Mouse (Mus musculus) MEL (cell line): Measurements from ENCODE around the gene Olfr70. TPM values are rescaled to one million over a fixed set of nuclear protein-coding genes. Genes with fewer than 3 reads are reported as not detected.
A peak's percentile ranks its signal among the peaks of the same experiment; 100 is the strongest.

ENCODE experiments used
- DNase-seq: peaks from one replicate; pipeline ENCODE4 v3.0.0; 2011; ENCODE audit warnings: low read depth, low spot score
- H3K27ac ChIP-seq: 2 replicates; pipeline ENCODE4 v1.5.1; 2012; ENCODE audit warnings: low read depth, mild to moderate bottlenecking, control low read depth, low read length, moderate library complexity; ENCODE audit not compliant: control insufficient read depth
- H3K27me3 ChIP-seq, 2 experiments: fragments of 150-350 bp in 1 of 2; sonication (generic) in 1 of 2; 2 replicates each; pipeline ENCODE4 v1.6.1; 2012; ENCODE audit warnings: low read length in 2 of 2, mild to moderate bottlenecking in 2 of 2, improper control_type of control experiment in 1 of 2, moderate library complexity in 1 of 2; ENCODE audit not compliant: insufficient read depth in 2 of 2, control insufficient read depth in 1 of 2
- H3K36me3 ChIP-seq, 2 experiments: 2 replicates each; pipeline ENCODE4 v1.6.1; 2012 to 2014; ENCODE audit warnings: low read length in 2 of 2, improper control_type of control experiment in 1 of 2, inconsistent platforms in 1 of 2, mild to moderate bottlenecking in 1 of 2; ENCODE audit not compliant: insufficient read depth in 2 of 2, control insufficient read depth in 1 of 2
- H3K4me1 ChIP-seq, 2 experiments: fragments of 150-350 bp in 1 of 2; sonication (generic) in 1 of 2; 2 replicates each; pipeline ENCODE4 v1.6.1; 2012; ENCODE audit warnings: low read length in 2 of 2, improper control_type of control experiment in 1 of 2, mild to moderate bottlenecking in 1 of 2; ENCODE audit not compliant: insufficient read depth in 2 of 2, control insufficient read depth in 1 of 2
- H3K4me3 ChIP-seq, 2 experiments: fragments of 150-350 bp in 1 of 2; sonication (generic) in 1 of 2; 2 replicates each; pipeline ENCODE4 v1.5.1; 2012; ENCODE audit warnings: low read depth in 2 of 2, low read length in 2 of 2, mild to moderate bottlenecking in 2 of 2, moderate library complexity in 2 of 2, control low read depth in 1 of 2, improper control_type of control experiment in 1 of 2; ENCODE audit not compliant: control insufficient read depth in 1 of 2, insufficient read depth in 1 of 2
- H3K79me2 ChIP-seq: 2 replicates; pipeline ENCODE4 v1.6.1; 2012; ENCODE audit warnings: mild to moderate bottlenecking, low read length, moderate library complexity; ENCODE audit not compliant: control insufficient read depth, poor library complexity, insufficient read depth
- H3K9ac ChIP-seq: 2 replicates; pipeline ENCODE4 v1.6.1; 2012; ENCODE audit warnings: low read depth, mild to moderate bottlenecking, control low read depth, low read length, moderate library complexity; ENCODE audit not compliant: control insufficient read depth, poor library complexity, severe bottlenecking
- H3K9me3 ChIP-seq: fragments of 150-350 bp; sonication (generic); replicated peaks from 2 replicates; pipeline ENCODE4 v1.6.1; 2012; ENCODE audit warnings: mild to moderate bottlenecking, low read length, improper control_type of control experiment, moderate library complexity; ENCODE audit not compliant: insufficient read depth
- CHD2 ChIP-seq: IDR thresholded peaks from 2 replicates; pipeline ENCODE4 v1.6.1; 2011; ENCODE audit warnings: low read length, improper control_type of control experiment
- CTCF ChIP-seq, 3 experiments: IDR thresholded peaks in 2 of 3; conservative IDR thresholded peaks in 1 of 3; 2 replicates each; pipeline ENCODE4 v1.5.1; 2011 to 2012; ENCODE audit warnings: low read length in 3 of 3, low read depth in 2 of 3, mild to moderate bottlenecking in 2 of 3, improper control_type of control experiment in 1 of 3, inconsistent platforms in 1 of 3, mixed read lengths in 1 of 3, moderate library complexity in 1 of 3; ENCODE audit not compliant: control insufficient read depth in 1 of 3, insufficient read depth in 1 of 3, poor library complexity in 1 of 3, severe bottlenecking in 1 of 3
- GABPA ChIP-seq: IDR thresholded peaks from 2 replicates; pipeline ENCODE4 v1.6.1; 2012; ENCODE audit warnings: low read depth, mild to moderate bottlenecking, inconsistent platforms, low read length, improper control_type of control experiment, moderate library complexity
- GATA1 ChIP-seq: IDR thresholded peaks from 2 replicates; pipeline ENCODE4 v1.6.1; 2011; ENCODE audit warnings: low read depth, low read length, improper control_type of control experiment
- MAZ ChIP-seq: IDR thresholded peaks from 2 replicates; pipeline ENCODE4 v1.6.1; 2012; ENCODE audit warnings: low read depth, mild to moderate bottlenecking, inconsistent platforms, low read length, improper control_type of control experiment
- MXI1 ChIP-seq: IDR thresholded peaks from 2 replicates; pipeline ENCODE4 v1.6.1; 2011; ENCODE audit warnings: mild to moderate bottlenecking, low read depth, low read length, improper control_type of control experiment
- MYB ChIP-seq: IDR thresholded peaks from 2 replicates; pipeline ENCODE4 v1.6.1; 2011; ENCODE audit warnings: mild to moderate bottlenecking, low read depth, low read length, improper control_type of control experiment
- RAD21 ChIP-seq: IDR thresholded peaks from 2 replicates; pipeline ENCODE4 v1.6.1; 2011; ENCODE audit warnings: mild to moderate bottlenecking, low read depth, low read length, improper control_type of control experiment
- SMC3 ChIP-seq: IDR thresholded peaks from 2 replicates; pipeline ENCODE4 v1.6.1; 2011; ENCODE audit warnings: low read depth, low read length, improper control_type of control experiment
- UBTF ChIP-seq: IDR thresholded peaks from 2 replicates; pipeline ENCODE4 v1.6.1; 2012; ENCODE audit warnings: low read depth, mild to moderate bottlenecking, inconsistent platforms, low read length, improper control_type of control experiment, moderate library complexity, borderline replicate concordance; ENCODE audit not compliant: insufficient read depth
- polyA plus RNA-seq, 2 experiments: library from polyadenylated mRNA; stranded (reverse) in 1 of 2; unstranded in 1 of 2; fragments of >175 nt in 1 of 2; fragments of >200 nt in 1 of 2; gene quantifications; 2 replicates each; pipeline versions ENCODE4 v1.2.1 to v1.2.4; 2012; ENCODE audit warnings: low replicate concordance in 2 of 2, low read depth in 1 of 2; ENCODE audit not compliant: insufficient read length in 2 of 2, insufficient read depth in 1 of 2, missing spikeins in 1 of 2
- total RNA-seq: library from RNA; depleted of rRNA; stranded (reverse); fragments of 300-350 nt; gene quantifications from 2 replicates; pipeline ENCODE4 v1.2.3, GENCODE M21; 2012; rRNA removed

The Olfr70 gene
- total and polyA plus RNA-seq, 3 experiments, result not detected

GRCm38 (mm10) chr4:43653161-43654015 lies 47.2 kb downstream of the Olfr70 start, which contains the start of gene Spag8 (continued):
- TF ChIP-seq SMC3 (no peak), CHD2 (no peak), MAZ (no peak; the same call in 1 of the 2 replicates), MXI1 (peak; percentile 80), GATA1 (peak; percentile 52; the same call in 1 of the 2 replicates)

- Histone ChIP-seq H3K9me3 (no peaks in the 10 kb centered on the region), H3K27ac (no peak overlapping the region), H3K79me2 (peaks cover 3% of the 10 kb centered on the region; the same call in 1 of the 2 replicates), H3K27me3 (no peaks in the 10 kb centered on the region), H3K4me3 (peak overlapping the region in 1 of 2 experiments; percentile 77; a peak in 3 of 4 replicates), H3K4me1 (peaks cover 0 to 8% of the 10 kb centered on the region in 2 experiments; a peak in 1 of 4 replicates)
- TF ChIP-seq GABPA (no peak), MYB (no peak)
- TF ChIP-seq, all 39 proteins: peak for 0
- DNase-seq, result no peak
- Histone ChIP-seq H3K36me3 (peaks cover 0 to 8% of the 10 kb centered on the region in 2 experiments; a peak in 2 of 4 replicates), H3K9ac (no peak overlapping the region; the same call in 1 of the 2 replicates)
Measured at GRCm38 (mm10) chr4:43652726-43653125, 47.9 kb downstream of the Olfr70 start.

- peak; percentile 39 for DNase-seq
- Histone ChIP-seq H3K4me1 (peaks cover 0 to 2% of the 10 kb centered on the region in 2 experiments; a peak in 1 of 4 replicates), H3K36me3 (peaks cover 0 to 6% of the 10 kb centered on the region in 2 experiments; a peak in 2 of 4 replicates), H3K9me3 (no peaks in the 10 kb centered on the region), H3K4me3 (no peak overlapping the region), H3K27ac (no peak overlapping the region), H3K27me3 (no peaks in the 10 kb centered on the region), H3K79me2 (no peaks in the 10 kb centered on the region), H3K9ac (no peak overlapping the region)
- TF ChIP-seq CTCF (IDR thresholded peaks at IDR 0.05 in 2 of 3, conservative IDR thresholded peaks at IDR 0.05 in 1 of 3; ENCODE audit: control insufficient read depth in 1 of 3, insufficient read depth in 1 of 3, low read depth in 2 of 3, low read length in 3 of 3, poor library complexity in 1 of 3, severe bottlenecking in 1 of 3), result peak; percentile 45 to 54 (median 50)
- TF ChIP-seq UBTF, result no peak
- TF ChIP-seq RAD21, result peak; percentile 10
- peak; percentile 31 for TF ChIP-seq SMC3
Measured at GRCm38 (mm10) chr4:43649783-43650182, 50.8 kb downstream of the Olfr70 start.

Other genes starting within 250 kb of the Olfr70 start
- gene Cd72, start 246.2 kb downstream of the Olfr70 start, total RNA-seq, result 0.52 and 1.3 TPM in 2 replicates
- gene Cd72, start 246.2 kb downstream of the Olfr70 start, polyA plus RNA-seq, result 1 to 10 TPM in 1 of 2 experiments, not detected in 1; 2.4 TPM
- 0.08 TPM in 1 of 2 replicates, not detected in the other for gene Sit1, start 217.1 kb downstream of the Olfr70 start, total RNA-seq
- gene Sit1, start 217.1 kb downstream of the Olfr70 start, polyA plus RNA-seq, result under 1 TPM in 1 of 2 experiments, not detected in 1; 0.06 TPM
- gene Ccdc107, start 207.9 kb downstream of the Olfr70 start, total RNA-seq, result 32.9 and 44.3 TPM in 2 replicates
- gene Ccdc107, start 207.9 kb downstream of the Olfr70 start, polyA plus RNA-seq, result 10 to 100 TPM in 1 of 2 experiments, not detected in 1; 56.7 TPM
- 26.3 and 26.5 TPM in 2 replicates for gene Arhgef39, start 201.1 kb downstream of the Olfr70 start, total RNA-seq
- gene Arhgef39, start 201.1 kb downstream of the Olfr70 start, polyA plus RNA-seq, result 10 to 100 TPM in 1 of 2 experiments, not detected in 1; 56.7 TPM
- gene Car9, start 193.8 kb downstream of the Olfr70 start, total RNA-seq, result 0.77 and 1.2 TPM in 2 replicates
- 1 to 10 TPM in 1 of 2 experiments, not detected in 1; 3.3 TPM for gene Car9, start 193.8 kb downstream of the Olfr70 start, polyA plus RNA-seq
- gene Tpm2, start 177.0 kb downstream of the Olfr70 start, total RNA-seq, result 0.08 TPM in 1 of 2 replicates, not detected in the other
- not detected for gene Tpm2, start 177.0 kb downstream of the Olfr70 start, polyA plus RNA-seq
- gene Creb3, start 138.5 kb downstream of the Olfr70 start, total RNA-seq, result 14.9 and 17.1 TPM in 2 replicates
- 10 to 100 TPM in 1 of 2 experiments, not detected in 1; 21.3 TPM for gene Creb3, start 138.5 kb downstream of the Olfr70 start, polyA plus RNA-seq
- 106 and 112 TPM in 2 replicates for gene Tln1, start 138.1 kb downstream of the Olfr70 start, total RNA-seq
- gene Tln1, start 138.1 kb downstream of the Olfr70 start, polyA plus RNA-seq, result 100 to 1,000 TPM in 1 of 2 experiments, 10 to 100 TPM in 1; 22.9 to 146 TPM
- 14.3 and 17.1 TPM in 2 replicates for gene Rgp1, start 122.1 kb downstream of the Olfr70 start, total RNA-seq
- 10 to 100 TPM in 1 of 2 experiments, not detected in 1; 47.6 TPM for gene Rgp1, start 122.1 kb downstream of the Olfr70 start, polyA plus RNA-seq
- gene Gba2, start 121.9 kb downstream of the Olfr70 start, total RNA-seq, result 5.7 and 6.2 TPM in 2 replicates
- gene Gba2, start 121.9 kb downstream of the Olfr70 start, polyA plus RNA-seq, result 10 to 100 TPM in 1 of 2 experiments, not detected in 1; 24.9 TPM
- gene Msmp, start 116.3 kb downstream of the Olfr70 start, total RNA-seq, result 0.73 and 1.0 TPM in 2 replicates
- gene Msmp, start 116.3 kb downstream of the Olfr70 start, polyA plus RNA-seq, result 1 to 10 TPM in 1 of 2 experiments, not detected in 1; 2.5 TPM
- gene Npr2, start 68.9 kb downstream of the Olfr70 start, total RNA-seq, result 0.27 and 0.49 TPM in 2 replicates
- 1 to 10 TPM in 1 of 2 experiments, not detected in 1; 2.3 TPM for gene Npr2, start 68.9 kb downstream of the Olfr70 start, polyA plus RNA-seq
- gene Spag8, start 47.2 kb downstream of the Olfr70 start, total RNA-seq, result 0.15 and 0.29 TPM in 2 replicates
- gene Spag8, start 47.2 kb downstream of the Olfr70 start, polyA plus RNA-seq, result under 1 TPM in 1 of 2 experiments, not detected in 1; 0.57 TPM
- 35.3 and 46.4 TPM in 2 replicates for gene Hint2, start 44.3 kb downstream of the Olfr70 start, total RNA-seq
- gene Hint2, start 44.3 kb downstream of the Olfr70 start, polyA plus RNA-seq, result 100 to 1,000 TPM in 1 of 2 experiments, 10 to 100 TPM in 1; 33.2 to 254 TPM
- gene Tmem8b, start 31.8 kb downstream of the Olfr70 start, total RNA-seq, result 0.42 and 0.46 TPM in 2 replicates
- gene Tmem8b, start 31.8 kb downstream of the Olfr70 start, polyA plus RNA-seq, result 1 to 10 TPM in 1 of 2 experiments, not detected in 1; 3.6 TPM
- 7.0 and 8.8 TPM in 2 replicates for gene Fam221b, start 31.7 kb downstream of the Olfr70 start, total RNA-seq
- gene Fam221b, start 31.7 kb downstream of the Olfr70 start, polyA plus RNA-seq, result under 1 TPM in 1 of 2 experiments, not detected in 1; 0.10 TPM
- gene Olfr71, start 9.4 kb upstream of the Olfr70 start, total RNA-seq, result not detected in 2 replicates
- gene Olfr71, start 9.4 kb upstream of the Olfr70 start, polyA plus RNA-seq, result not detected
- gene Hrct1, start 26.4 kb upstream of the Olfr70 start, total RNA-seq, result not detected in 2 replicates
- gene Hrct1, start 26.4 kb upstream of the Olfr70 start, polyA plus RNA-seq, result not detected
- gene Spaar, start 29.2 kb upstream of the Olfr70 start, total RNA-seq, result not detected in 2 replicates
- gene Spaar, start 29.2 kb upstream of the Olfr70 start, polyA plus RNA-seq, result not detected
- gene Olfr159, start 70.2 kb upstream of the Olfr70 start, total RNA-seq, result not detected in 2 replicates
- not detected for gene Olfr159, start 70.2 kb upstream of the Olfr70 start, polyA plus RNA-seq
- not detected in 2 replicates for gene Olfr156, start 123.1 kb upstream of the Olfr70 start, total RNA-seq
- not detected for gene Olfr156, start 123.1 kb upstream of the Olfr70 start, polyA plus RNA-seq
- not detected in 2 replicates for gene Olfr157, start 139.4 kb upstream of the Olfr70 start, total RNA-seq
- under 1 TPM in 1 of 2 experiments, not detected in 1; 0.01 TPM for gene Olfr157, start 139.4 kb upstream of the Olfr70 start, polyA plus RNA-seq
- not detected in 2 replicates for gene Olfr155, start 150.8 kb upstream of the Olfr70 start, total RNA-seq
- not detected for gene Olfr155, start 150.8 kb upstream of the Olfr70 start, polyA plus RNA-seq
- gene Reck, start 174.7 kb upstream of the Olfr70 start, total RNA-seq, result 0.12 and 0.13 TPM in 2 replicates
- gene Reck, start 174.7 kb upstream of the Olfr70 start, polyA plus RNA-seq, result under 1 TPM in 1 of 2 experiments, not detected in 1; 0.60 TPM